Mouse (Mus musculus) hindbrain, embryonic 11.5 days (tissue): ENCODE results near the gene Whamm. TPM values are rescaled to one million over a fixed set of nuclear protein-coding genes. Genes with fewer than 3 reads are reported as not detected.

Source experiments
- ATAC-seq: fragments of 200-750 bp; cut with Nextera tagmentation; 2 replicates; pipeline ENCODE4 v1.8.0; 2017; ENCODE audit warnings: mild to moderate bottlenecking, moderate TSS enrichment, moderate library complexity; ENCODE audit not compliant: low FRiP score
- DNase-seq: peaks from one replicate; pipeline ENCODE4 v3.0.0-alpha.2; 2015; ENCODE audit warnings: low spot score
- H3K27ac ChIP-seq: fragments of 300-500 bp; sonication (generic); 2 replicates; pipeline ENCODE4 v1.5.1; 2014; ENCODE audit warnings: mild to moderate bottlenecking, low read depth, low read length
- H3K27me3 ChIP-seq: fragments of 300-500 bp; sonication (generic); 2 replicates; pipeline ENCODE4 v1.6.1; 2014; ENCODE audit warnings: mild to moderate bottlenecking, low read length, moderate library complexity, mixed read lengths; ENCODE audit not compliant: control insufficient read depth, insufficient read depth
- H3K36me3 ChIP-seq: fragments of 300-500 bp; sonication (generic); 2 replicates; pipeline ENCODE4 v1.6.1; 2014; ENCODE audit warnings: mild to moderate bottlenecking, low read length, moderate library complexity, mixed read lengths; ENCODE audit not compliant: control insufficient read depth, insufficient read depth
- H3K4me1 ChIP-seq: fragments of 300-500 bp; sonication (generic); replicated peaks from 2 replicates; pipeline ENCODE4 v1.6.1; 2014; ENCODE audit warnings: low read length, mixed read lengths; ENCODE audit not compliant: control insufficient read depth, insufficient read depth
- H3K4me2 ChIP-seq: fragments of 300-500 bp; sonication (generic); replicated peaks from 2 replicates; pipeline ENCODE4 v1.6.1; 2014; ENCODE audit warnings: mild to moderate bottlenecking, low read depth, low read length
- H3K4me3 ChIP-seq: fragments of 300-500 bp; sonication (generic); 2 replicates; pipeline ENCODE4 v1.5.1; 2014; ENCODE audit warnings: low read depth, low read length
- H3K9ac ChIP-seq: fragments of 300-500 bp; sonication (generic); 2 replicates; pipeline ENCODE4 v1.6.1; 2014; ENCODE audit warnings: low read depth, low read length
- H3K9me3 ChIP-seq: fragments of 300-500 bp; sonication (generic); 2 replicates; pipeline ENCODE4 v1.6.1; 2016; ENCODE audit warnings: low read length; ENCODE audit not compliant: control insufficient read depth
- WGBS: fragments of 180-500 bp; shearing (Covaris S2); extraction: QIAGEN DNeasy Blood & Tissue Kit; methylation state at CpG from one replicate; pipeline ENCODE4 v1.1.7; 2014; 5-methylcytosine and 5-hydroxymethylcytosine counted together
- polyA plus RNA-seq: library from polyadenylated mRNA; unstranded; fragments of >200 nt; fragmentation: Nextera tagmentation; extraction: Ambion mirVana; gene quantifications from 2 replicates; pipeline ENCODE4 v1.2.1, GENCODE M21; 2014

Gene Whamm
- polyA plus RNA-seq, result 7.5 and 9.0 TPM in 2 replicates

- H3K27me3 ChIP-seq, result no peaks in the 10 kb centered on the region
- DNase-seq, result peak; percentile 89
- no peaks in the 10 kb centered on the region for H3K9me3 ChIP-seq
- H3K4me2 ChIP-seq, result peak within 1 kb of the TSS; percentile 47
- H3K27ac ChIP-seq, result peak within 1 kb of the TSS; percentile 95
- H3K36me3 ChIP-seq, result no peaks in the 10 kb centered on the region
- WGBS, result under 1% methylated on average over 88 of the region's 96 CpGs
- peak within 1 kb of the TSS; percentile 83 for H3K4me3 ChIP-seq
- 0 out of 2 replicates have a peak, but pooled peaks cover 2% of the 10 kb centered on the region for H3K4me1 ChIP-seq
- peak within 1 kb of the TSS; percentile 79 for H3K9ac ChIP-seq
- peak; percentile 100 for ATAC-seq
Measured at GRCm38 (mm10) chr7:81571108-81571940, at the start of gene Whamm. Whamm (plus strand) TSS chr7:81571266.

GRCm38 (mm10) chr7:81523008-81523662 is 47.9 kb upstream of the Whamm start:
- Histone ChIP-seq H3K36me3 (no peaks in the 10 kb centered on the region), H3K27ac (peak overlapping the region; percentile 86), H3K4me1 (no peaks in the 10 kb centered on the region), H3K9ac (peak overlapping the region; percentile 84), H3K27me3 (no peaks in the 10 kb centered on the region; the same call in 1 of the 2 replicates), H3K4me2 (peak overlapping the region; percentile 75), H3K9me3 (no peaks in the 10 kb centered on the region), H3K4me3 (peak overlapping the region; percentile 65)
- WGBS, result under 1% methylated on average over 31 of the region's 31 CpGs
- ATAC-seq, result peak; percentile 97
- peak; percentile 97 for DNase-seq

- H3K9me3 ChIP-seq, result no peaks in the 10 kb centered on the region
- H3K27ac ChIP-seq, result peak overlapping the region; percentile 86; the same call in 1 of the 2 replicates
- 19% methylated on average over 13 of the region's 13 CpGs for WGBS
- no peaks in the 10 kb centered on the region for H3K4me1 ChIP-seq
- ATAC-seq (no peak; the same call in 1 of the 2 replicates), DNase-seq (no peak)
- no peaks in the 10 kb centered on the region; the same call in 1 of the 2 replicates for H3K27me3 ChIP-seq
- H3K9ac ChIP-seq, result peak overlapping the region; percentile 84
- no peaks in the 10 kb centered on the region for H3K36me3 ChIP-seq
- H3K4me3 ChIP-seq, result peak overlapping the region; percentile 65
- peak overlapping the region; percentile 75 for H3K4me2 ChIP-seq
Measured at GRCm38 (mm10) chr7:81523663-81524017, 47.4 kb upstream of the Whamm start.

DNA sequence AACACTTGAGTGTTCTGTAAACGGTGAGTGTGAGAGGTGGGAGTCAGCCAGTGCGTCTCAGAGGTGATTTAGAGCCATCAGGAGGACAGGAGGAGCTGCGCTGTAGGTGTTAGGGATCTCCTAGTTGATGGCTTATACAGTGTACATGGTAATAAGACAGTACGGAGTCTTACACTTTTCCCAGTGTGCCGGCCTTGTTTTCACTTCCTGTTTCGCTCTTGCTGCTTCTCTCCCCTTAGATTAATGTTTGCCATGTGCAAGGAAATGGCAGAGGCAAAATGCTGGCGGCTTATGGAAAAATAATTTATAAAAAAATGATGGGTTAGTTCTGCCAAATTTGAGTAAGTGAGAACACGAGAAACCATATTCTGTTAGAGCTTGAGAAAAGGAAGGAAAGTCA is 42.1 kb upstream of the Whamm start:
- H3K4me3 ChIP-seq, result no peak overlapping the region
- no peak overlapping the region for H3K9ac ChIP-seq
- no peak overlapping the region for H3K4me2 ChIP-seq
- DNase-seq, result no peak
- ATAC-seq, result no peak
- peaks cover 6% of the 10 kb centered on the region; the same call in 1 of the 2 replicates for H3K36me3 ChIP-seq
- 96% methylated on average over 8 of the region's 8 CpGs for WGBS
- no peaks in the 10 kb centered on the region for H3K27me3 ChIP-seq
- no peaks in the 10 kb centered on the region for H3K4me1 ChIP-seq
- no peak overlapping the region for H3K27ac ChIP-seq
- no peaks in the 10 kb centered on the region for H3K9me3 ChIP-seq

GRCm38 (mm10) chr7:81531462-81531861 is 39.6 kb upstream of the Whamm start:
- Histone ChIP-seq H3K36me3 (peaks cover 8% of the 10 kb centered on the region; the same call in 1 of the 2 replicates), H3K9ac (no peak overlapping the region), H3K4me1 (no peaks in the 10 kb centered on the region), H3K9me3 (no peaks in the 10 kb centered on the region), H3K27ac (no peak overlapping the region), H3K4me3 (no peak overlapping the region), H3K4me2 (no peak overlapping the region), H3K27me3 (no peaks in the 10 kb centered on the region)
- DNase-seq (no peak), ATAC-seq (no peak)
- 87% methylated on average over 1 of the region's 1 CpGs for WGBS

GRCm38 (mm10) chr7:81536478-81536877 is 34.6 kb upstream of the Whamm start:
- peaks cover 8% of the 10 kb centered on the region; the same call in 1 of the 2 replicates for H3K36me3 ChIP-seq
- WGBS, result 95% methylated on average over 4 of the region's 4 CpGs
- H3K4me1 ChIP-seq, result no peaks in the 10 kb centered on the region
- H3K27ac ChIP-seq, result no peak overlapping the region
- H3K4me3 ChIP-seq, result no peak overlapping the region
- H3K27me3 ChIP-seq, result no peaks in the 10 kb centered on the region
- no peak overlapping the region for H3K9ac ChIP-seq
- no peak overlapping the region for H3K4me2 ChIP-seq
- no peaks in the 10 kb centered on the region for H3K9me3 ChIP-seq
- ATAC-seq (no peak), DNase-seq (no peak)

DNA sequence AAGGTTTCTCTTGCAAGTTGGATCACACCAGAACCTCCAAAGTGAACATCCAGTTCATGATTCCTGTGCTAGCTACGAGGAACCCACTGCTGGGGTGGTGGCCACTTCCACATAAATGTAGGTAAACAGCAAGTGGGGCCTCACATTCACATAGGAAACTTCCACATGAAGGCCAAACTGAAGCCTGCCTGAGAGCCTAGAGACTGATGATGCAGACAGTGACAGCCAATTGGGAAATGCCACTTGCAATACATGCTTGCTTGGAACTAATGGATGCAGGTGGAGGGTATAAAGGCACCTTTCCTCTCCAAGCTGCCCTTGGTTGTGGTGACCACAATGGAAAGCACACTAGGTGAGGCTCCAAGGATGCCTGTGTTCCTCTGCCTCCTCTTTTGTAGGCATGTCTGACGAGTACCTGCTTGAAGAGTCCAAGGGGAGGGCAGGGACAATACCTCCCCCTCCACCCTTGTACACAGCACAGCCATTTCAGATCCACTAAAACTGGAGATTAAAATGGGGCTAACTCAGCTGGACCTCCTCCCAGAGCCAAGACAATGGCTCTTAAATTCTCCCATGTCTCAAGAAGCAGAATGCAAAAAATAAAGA is 32.9 kb upstream of the Whamm start:
- no peaks in the 10 kb centered on the region for H3K4me1 ChIP-seq
- H3K36me3 ChIP-seq, result peaks cover 8% of the 10 kb centered on the region; the same call in 1 of the 2 replicates
- H3K9ac ChIP-seq, result no peak overlapping the region
- no peaks in the 10 kb centered on the region for H3K9me3 ChIP-seq
- no peak overlapping the region for H3K4me2 ChIP-seq
- WGBS, result 66% methylated on average over 2 of the region's 2 CpGs
- no peak for DNase-seq
- ATAC-seq, result no peak
- no peak overlapping the region for H3K4me3 ChIP-seq
- H3K27me3 ChIP-seq, result no peaks in the 10 kb centered on the region
- no peak overlapping the region for H3K27ac ChIP-seq

DNA sequence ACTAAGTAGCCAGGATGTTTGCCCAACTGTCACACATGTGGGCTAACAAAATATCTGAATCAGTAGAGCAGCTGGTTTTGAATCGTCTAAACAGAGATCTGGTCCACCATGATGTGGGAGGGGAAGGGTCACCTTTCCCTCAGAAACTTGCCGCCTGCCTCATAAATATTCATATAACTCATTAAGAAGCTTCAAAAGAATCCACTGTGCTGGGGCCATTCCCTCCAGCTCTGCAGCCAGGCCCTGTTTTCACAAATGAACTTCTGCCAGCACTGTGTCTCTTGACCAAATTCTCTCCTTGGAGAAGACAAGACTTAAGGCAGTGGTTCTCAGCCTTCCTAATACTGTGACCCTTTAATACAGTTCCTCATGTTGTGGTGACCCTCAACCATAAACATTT is 31.5 kb upstream of the Whamm start:
- no peaks in the 10 kb centered on the region for H3K9me3 ChIP-seq
- H3K4me2 ChIP-seq, result no peak overlapping the region
- H3K9ac ChIP-seq, result no peak overlapping the region
- DNase-seq (no peak), ATAC-seq (no peak)
- no peaks in the 10 kb centered on the region for H3K36me3 ChIP-seq
- 17% methylated on average over 2 of the region's 2 CpGs for WGBS
- H3K27me3 ChIP-seq, result no peaks in the 10 kb centered on the region
- no peak overlapping the region for H3K27ac ChIP-seq
- H3K4me3 ChIP-seq, result no peak overlapping the region
- H3K4me1 ChIP-seq, result no peaks in the 10 kb centered on the region
